In genomic region chr16:92294267-92294970, GRCm38 (mm10) we compare ENCODE assay signal across 31 mouse cellular contexts. TPM values are rescaled to one million over a fixed set of nuclear protein-coding genes. Genes with fewer than 3 reads are reported as not detected.
DNase-seq lines count a peak whose midpoint lies in the region; ATAC-seq and TF ChIP-seq lines count a peak whose summit lies in the region.
"Had no signal": no experiment of that assay in that cellular context is flagged by ENCODE, and none has a peak within 500 bp of the region (broad histone marks: within the 10 kb centered on the region; RNA-seq: fewer than 3 reads in every experiment).

No protein-coding gene starts in this region.

- ATAC-seq in forebrain, embryonic 13.5 days, result no peak
- no peak for ATAC-seq in forebrain, embryonic 16.5 days
- peak; percentile 71 for ATAC-seq in midbrain, embryonic 11.5 days (ENCODE audit: low FRiP score)
- no peak for ATAC-seq in midbrain, postnatal 0 days (ENCODE audit: low FRiP score)
- ATAC-seq in stomach, embryonic 16.5 days (ENCODE audit: insufficient read depth, low FRiP score), result no peak
- ATAC-seq: activated CD4-positive, CD25-positive, alpha-beta regulatory T cell, adult 4 months; CD4-positive, CD25-positive, alpha-beta regulatory T cell, adult 4 months had no signal

- DNase-seq in midbrain, embryonic 11.5 days (ENCODE audit: low spot score, missing footprints), result no peak
- no peak for DNase-seq in midbrain, postnatal 0 days (ENCODE audit: low spot score)
- DNase-seq in lung, postnatal 4 days, result peak; percentile 29 to 74
- no peak for DNase-seq in urinary bladder, adult 18-20 months (ENCODE audit: low spot score in 2 of 2)
- DNase-seq in gastrocnemius, adult 8-10 months (ENCODE audit: low spot score in 2 of 2), result no peak
- DNase-seq: adrenal gland, postnatal 10 days; cerebellum, adult 9-10 months; gastrocnemius, postnatal 10 days; heart, adult 11 months; heart, postnatal 36 days; kidney, adult 18-20 months; kidney, postnatal 10 days; layer of hippocampus, postnatal 36 days; thymus, adult 2 months had no signal

- H3K27ac ChIP-seq in forebrain, embryonic 13.5 days, result no peak overlapping the region
- H3K27ac ChIP-seq in forebrain, embryonic 16.5 days (ENCODE audit: low read length), result no peak overlapping the region
- H3K27ac ChIP-seq in midbrain, embryonic 11.5 days (ENCODE audit: low read depth, low read length), result peak overlapping the region; percentile 32; the same call in 1 of the 2 replicates
- no peak overlapping the region for H3K27ac ChIP-seq in midbrain, postnatal 0 days (ENCODE audit: low read depth, low read length)
- H3K27ac ChIP-seq in stomach, embryonic 16.5 days (ENCODE audit: low read length), result 0 out of 2 replicates have a peak overlapping the region, but pooled peaks have one; percentile 11
- H3K27ac ChIP-seq: layer of hippocampus, adult 2 months; liver, embryonic 15.5 days; neural tube, embryonic 15.5 days had no signal

- no peaks in the 10 kb centered on the region for H3K9me3 ChIP-seq in forebrain, embryonic 13.5 days (replicated peaks)
- H3K9me3 ChIP-seq in forebrain, embryonic 16.5 days (ENCODE audit: control insufficient read depth, low read length), result no peaks in the 10 kb centered on the region
- no peaks in the 10 kb centered on the region for H3K9me3 ChIP-seq in midbrain, embryonic 11.5 days (ENCODE audit: control insufficient read depth, low read length)
- H3K9me3 ChIP-seq in midbrain, postnatal 0 days (ENCODE audit: low read length), result no peaks in the 10 kb centered on the region
- H3K9me3 ChIP-seq in stomach, embryonic 16.5 days (replicated peaks; ENCODE audit: control insufficient read depth, low read length), result no peaks in the 10 kb centered on the region
- H3K9me3 ChIP-seq: heart, embryonic 13.5 days; liver, embryonic 15.5 days; neural tube, embryonic 15.5 days had no signal

- peaks cover 7% of the 10 kb centered on the region; the same call in 1 of the 2 replicates for H3K27me3 ChIP-seq in forebrain, embryonic 13.5 days
- no peaks in the 10 kb centered on the region; the same call in 1 of the 2 replicates for H3K27me3 ChIP-seq in forebrain, embryonic 16.5 days (replicated peaks; ENCODE audit: control insufficient read depth, insufficient read depth, low read length)
- H3K27me3 ChIP-seq in midbrain, embryonic 11.5 days (ENCODE audit: control insufficient read depth, insufficient read depth, low read length), result no peaks in the 10 kb centered on the region
- no peaks in the 10 kb centered on the region for H3K27me3 ChIP-seq in midbrain, postnatal 0 days (ENCODE audit: insufficient read depth, low read length)
- H3K27me3 ChIP-seq in stomach, embryonic 16.5 days (ENCODE audit: control insufficient read depth, insufficient read depth, low read length), result no peaks in the 10 kb centered on the region
- H3K27me3 ChIP-seq: heart, embryonic 13.5 days; neural tube, embryonic 15.5 days had no signal

- H3K4me1 ChIP-seq in forebrain, embryonic 13.5 days, result no peaks in the 10 kb centered on the region; the same call in 1 of the 2 replicates
- H3K4me1 ChIP-seq in forebrain, embryonic 16.5 days (replicated peaks; ENCODE audit: control insufficient read depth, insufficient read depth, low read length), result no peaks in the 10 kb centered on the region
- H3K4me1 ChIP-seq in midbrain, embryonic 11.5 days (ENCODE audit: control insufficient read depth, insufficient read depth, low read length), result peaks cover 9% of the 10 kb centered on the region
- H3K4me1 ChIP-seq in midbrain, postnatal 0 days (ENCODE audit: insufficient read depth, low read length), result no peaks in the 10 kb centered on the region
- no peaks in the 10 kb centered on the region for H3K4me1 ChIP-seq in stomach, embryonic 16.5 days (ENCODE audit: control insufficient read depth, insufficient read depth, low read length)
- H3K4me1 ChIP-seq: liver, embryonic 15.5 days; neural tube, embryonic 15.5 days had no signal

- no peak for TF ChIP-seq CTCF in midbrain, postnatal 0 days (IDR thresholded peaks at IDR 0.05)

- H3K4me2 ChIP-seq in forebrain, embryonic 13.5 days, result no peak overlapping the region
- no peak overlapping the region for H3K4me2 ChIP-seq in forebrain, embryonic 16.5 days (ENCODE audit: low read length)
- no peak overlapping the region for H3K4me2 ChIP-seq in midbrain, embryonic 11.5 days
- no peak overlapping the region for H3K4me2 ChIP-seq in midbrain, postnatal 0 days (ENCODE audit: low read depth, low read length, poor library complexity, severe bottlenecking)
- peak overlapping the region; percentile 5; the same call in 1 of the 2 replicates for H3K4me2 ChIP-seq in stomach, embryonic 16.5 days (ENCODE audit: low read depth, low read length)
- H3K4me2 ChIP-seq: heart, embryonic 13.5 days; liver, embryonic 15.5 days; neural tube, embryonic 15.5 days had no signal

- H3K36me3 ChIP-seq in forebrain, embryonic 13.5 days (ENCODE audit: poor library complexity, severe bottlenecking), result no peaks in the 10 kb centered on the region
- H3K36me3 ChIP-seq in forebrain, embryonic 16.5 days (ENCODE audit: control insufficient read depth, insufficient read depth), result no peaks in the 10 kb centered on the region
- H3K36me3 ChIP-seq in midbrain, embryonic 11.5 days (ENCODE audit: control insufficient read depth, insufficient read depth, low read length), result no peaks in the 10 kb centered on the region
- H3K36me3 ChIP-seq in midbrain, postnatal 0 days (ENCODE audit: insufficient read depth, low read length), result no peaks in the 10 kb centered on the region
- H3K36me3 ChIP-seq in stomach, embryonic 16.5 days (ENCODE audit: control insufficient read depth, insufficient read depth, low read length), result no peaks in the 10 kb centered on the region
- H3K36me3 ChIP-seq: heart, embryonic 13.5 days; liver, embryonic 15.5 days; neural tube, embryonic 15.5 days had no signal

- WGBS in forebrain, embryonic 13.5 days, result 37% methylated on average over 12 of the region's 12 CpGs
- 37% methylated on average over 12 of the region's 12 CpGs for WGBS in forebrain, embryonic 16.5 days
- WGBS in midbrain, embryonic 11.5 days, result 39% methylated on average over 12 of the region's 12 CpGs
- 28% methylated on average over 12 of the region's 12 CpGs for WGBS in midbrain, postnatal 0 days
- 41% methylated on average over 12 of the region's 12 CpGs for WGBS in stomach, embryonic 16.5 days

- H3K9ac ChIP-seq in forebrain, embryonic 13.5 days, result 0 out of 2 replicates have a peak overlapping the region, but pooled peaks have one; percentile 28
- H3K9ac ChIP-seq in forebrain, embryonic 16.5 days (replicated peaks; ENCODE audit: low read depth, low read length), result no peak overlapping the region
- peak overlapping the region; percentile 28; the same call in 1 of the 2 replicates for H3K9ac ChIP-seq in midbrain, embryonic 11.5 days (ENCODE audit: low read length)
- H3K9ac ChIP-seq in midbrain, postnatal 0 days (replicated peaks; ENCODE audit: low read length, poor library complexity, severe bottlenecking), result no peak overlapping the region
- H3K9ac ChIP-seq in stomach, embryonic 16.5 days (ENCODE audit: low read length), result no peak overlapping the region
- H3K9ac ChIP-seq: liver, embryonic 15.5 days; neural tube, embryonic 15.5 days had no signal

- H3K4me3 ChIP-seq in forebrain, embryonic 13.5 days, result no peak overlapping the region
- H3K4me3 ChIP-seq in forebrain, embryonic 16.5 days (replicated peaks; ENCODE audit: low read length), result no peak overlapping the region
- no peak overlapping the region for H3K4me3 ChIP-seq in midbrain, embryonic 11.5 days (ENCODE audit: low read depth, low read length)
- no peak overlapping the region for H3K4me3 ChIP-seq in midbrain, postnatal 0 days (ENCODE audit: low read depth, low read length)
- H3K4me3 ChIP-seq in stomach, embryonic 16.5 days (replicated peaks; ENCODE audit: low read length), result no peak overlapping the region
- H3K4me3 ChIP-seq: heart, embryonic 13.5 days; layer of hippocampus, adult 2 months; liver, embryonic 15.5 days; neural tube, embryonic 15.5 days had no signal

RNA-seq across cellular contexts. Expression of gene Kcne2, which starts 2.2 kb away (rescaled TPM):
- 9.7 and 16.4 TPM in 2 replicates for polyA plus RNA-seq in forebrain, embryonic 13.5 days (2015; fragmentation: Nextera tagmentation; extraction: Ambion mirVana)
- polyA plus RNA-seq in forebrain, embryonic 16.5 days (2015; fragmentation: Nextera tagmentation; extraction: Ambion mirVana), result 9.1 and 12.3 TPM in 2 replicates
- 0.12 and 0.14 TPM in 2 replicates for polyA plus RNA-seq in midbrain, embryonic 11.5 days (2014; fragmentation: Nextera tagmentation; extraction: Ambion mirVana)
- 1.2 and 2.0 TPM in 2 replicates for total RNA-seq in midbrain, postnatal 0 days (2014; rRNA removed)
- polyA plus RNA-seq in midbrain, postnatal 0 days (2015; fragmentation: Nextera tagmentation; extraction: Ambion mirVana), result 0.58 and 0.90 TPM in 2 replicates
- 5.1 and 6.0 TPM in 2 replicates for polyA plus RNA-seq in stomach, embryonic 16.5 days (2015; fragmentation: Nextera tagmentation; extraction: Ambion mirVana)
- total RNA-seq in gastrocnemius, adult 8-10 months (2022), result not detected
- total RNA-seq: adrenal gland, postnatal 10 days; common myeloid progenitor, adult 5-6 weeks; ES-E14; gastrocnemius, postnatal 10 days; heart, postnatal 36 days; megakaryocyte-erythroid progenitor cell, adult 5-6 weeks had no signal
- polyA plus RNA-seq: activated CD4-positive, CD25-positive, alpha-beta regulatory T cell, adult 4 months; CD4-positive, CD25-positive, alpha-beta regulatory T cell, adult 4 months; embryonic facial prominence, embryonic 11.5 days; liver, embryonic 15.5 days; small intestine, adult 2 months; urinary bladder, adult 2 months had no signal

RNA-seq across cellular contexts. Expression of gene Smim11, which starts 6.7 kb away (rescaled TPM):
- 123 and 144 TPM in 2 replicates for polyA plus RNA-seq in forebrain, embryonic 13.5 days (2015; fragmentation: Nextera tagmentation; extraction: Ambion mirVana)
- polyA plus RNA-seq in forebrain, embryonic 16.5 days (2015; fragmentation: Nextera tagmentation; extraction: Ambion mirVana), result 83.0 and 89.0 TPM in 2 replicates
- 137 and 143 TPM in 2 replicates for polyA plus RNA-seq in midbrain, embryonic 11.5 days (2014; fragmentation: Nextera tagmentation; extraction: Ambion mirVana)
- 6.8 and 30.2 TPM in 2 replicates for total RNA-seq in midbrain, postnatal 0 days (2014; rRNA removed)
- 41.6 and 44.9 TPM in 2 replicates for polyA plus RNA-seq in midbrain, postnatal 0 days (2015; fragmentation: Nextera tagmentation; extraction: Ambion mirVana)
- polyA plus RNA-seq in stomach, embryonic 16.5 days (2015; fragmentation: Nextera tagmentation; extraction: Ambion mirVana), result 120 and 153 TPM in 2 replicates
- 10 to 100 TPM; 58.7 to 64.9 (median 60.5) TPM for total RNA-seq in gastrocnemius, adult 8-10 months (2022)

RNA-seq across cellular contexts. Expression of gene Fam243, which starts 26.8 kb away (rescaled TPM):
- 0.10 TPM in 1 of 2 replicates, not detected in the other for polyA plus RNA-seq in forebrain, embryonic 13.5 days (2015; fragmentation: Nextera tagmentation; extraction: Ambion mirVana)
- 0.09 and 0.15 TPM in 2 replicates for polyA plus RNA-seq in forebrain, embryonic 16.5 days (2015; fragmentation: Nextera tagmentation; extraction: Ambion mirVana)
- 0.08 TPM in 1 of 2 replicates, not detected in the other for polyA plus RNA-seq in midbrain, embryonic 11.5 days (2014; fragmentation: Nextera tagmentation; extraction: Ambion mirVana)
- total RNA-seq in midbrain, postnatal 0 days (2014; rRNA removed), result not detected in 2 replicates
- not detected in 2 replicates for polyA plus RNA-seq in midbrain, postnatal 0 days (2015; fragmentation: Nextera tagmentation; extraction: Ambion mirVana)
- polyA plus RNA-seq in stomach, embryonic 16.5 days (2015; fragmentation: Nextera tagmentation; extraction: Ambion mirVana), result not detected in 2 replicates
- not detected for total RNA-seq in gastrocnemius, adult 8-10 months (2022)
- total RNA-seq: adrenal gland, postnatal 10 days; common myeloid progenitor, adult 5-6 weeks; ES-E14; gastrocnemius, postnatal 10 days; layer of hippocampus, adult 2 months; layer of hippocampus, postnatal 36 days; left cerebral cortex, postnatal 14 days; megakaryocyte-erythroid progenitor cell, adult 5-6 weeks had no signal
- polyA plus RNA-seq: activated CD4-positive, CD25-positive, alpha-beta regulatory T cell, adult 4 months; CD4-positive, CD25-positive, alpha-beta regulatory T cell, adult 4 months; heart, embryonic 13.5 days; limb, embryonic 14.5 days; liver, embryonic 15.5 days; neural tube, embryonic 15.5 days; small intestine, adult 2 months; urinary bladder, adult 2 months had no signal

Comparison
In these comparisons a context has a peak if more than half of its experiments do, and no peak if none do; other contexts are left out.
1. H3K27ac ChIP-seq: peak in midbrain, embryonic 11.5 days (single experiment) and stomach, embryonic 16.5 days (single experiment); none in forebrain, embryonic 13.5 days (single experiment), forebrain, embryonic 16.5 days (single experiment) and midbrain, postnatal 0 days (single experiment).
2. H3K9ac ChIP-seq: peak in forebrain, embryonic 13.5 days (single experiment) and midbrain, embryonic 11.5 days (single experiment); none in forebrain, embryonic 16.5 days (single experiment), midbrain, postnatal 0 days (single experiment) and stomach, embryonic 16.5 days (single experiment).
3. DNase-seq: peak in lung, postnatal 4 days (2 of 2); none in midbrain, embryonic 11.5 days (single experiment), midbrain, postnatal 0 days (single experiment), urinary bladder, adult 18-20 months (0 of 2) and gastrocnemius, adult 8-10 months (0 of 2).